Mouse (Mus musculus) hindbrain, embryonic 13.5 days (tissue): ENCODE results near the gene Agpat4. TPM values are rescaled to one million over a fixed set of nuclear protein-coding genes. Genes with fewer than 3 reads are reported as not detected.

Experiments
- polyA plus RNA-seq: library from polyadenylated mRNA; unstranded; fragments of >200 nt; fragmentation: Nextera tagmentation; extraction: Ambion mirVana; gene quantifications from 2 replicates; pipeline ENCODE4 v1.2.1, GENCODE M21; 2015

The Agpat4 gene
- polyA plus RNA-seq, 1 experiment from 2014 or later = 55.2 TPM

Other genes with a start within 250 kb of the Agpat4 start
- 41.1 and 45.8 TPM in 2 replicates for gene Map3k4, start 200.1 kb downstream of the Agpat4 start, polyA plus RNA-seq